Mouse (Mus musculus): ENCODE measurements around the gene Rbl1.

DNA sequence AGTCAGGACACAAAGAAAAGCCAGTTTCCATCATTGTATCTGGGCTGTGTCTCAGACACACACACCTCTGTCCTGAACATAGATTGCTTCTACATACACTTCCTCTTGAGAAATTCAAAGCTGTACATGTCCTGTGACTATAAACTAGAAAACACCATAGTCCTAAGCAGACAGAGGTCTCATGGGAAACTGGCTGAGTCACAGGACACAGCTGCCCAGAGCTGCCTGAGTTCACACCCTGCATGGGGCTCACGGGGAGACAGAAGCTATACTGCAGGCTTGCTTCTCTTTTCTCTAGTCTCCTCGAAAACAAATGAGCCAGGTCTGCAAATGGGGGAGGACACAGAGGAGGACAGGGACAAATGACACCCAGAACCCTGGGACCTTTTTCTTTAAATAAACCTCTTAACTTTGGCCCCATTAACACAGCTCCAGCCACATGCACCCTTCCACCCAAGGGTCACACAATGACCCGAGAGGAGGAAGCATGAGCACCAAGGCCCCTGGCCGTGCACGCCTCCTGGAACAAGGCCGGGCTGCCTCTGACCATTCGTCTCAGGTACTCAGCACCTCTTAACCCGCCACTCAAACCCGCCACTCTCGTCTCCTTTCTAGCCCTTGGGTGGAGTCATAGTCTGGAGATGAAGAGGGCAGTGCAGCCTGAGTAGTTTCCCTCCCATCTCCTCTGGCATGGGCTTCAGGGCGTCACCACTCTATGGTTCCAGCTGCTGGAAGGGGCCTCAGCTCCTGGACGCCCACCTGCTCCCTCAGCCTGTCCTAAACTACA is 104.6 kb downstream of the Rbl1 start:
- TF ChIP-seq CTCF (IDR thresholded peaks at IDR 0.05; ENCODE audit: low read depth) (no peak), EP300 (IDR thresholded peaks at IDR 0.05; ENCODE audit: low read depth) (no peak)

Data from heart, postnatal 0 days (tissue).